Mouse (Mus musculus) kidney, adult 9 months (tissue): ENCODE measurements around the gene Elmo1.
"Not testable (repeated sequence)": the region's sequence is repeated elsewhere in the genome, so short reads cannot be mapped to it uniquely, and the experiment has no call there.

Source experiments
- DNase-seq: peaks from one replicate; pipeline ENCODE4 v3.0.0; 2022

Elmo1 gene

DNA sequence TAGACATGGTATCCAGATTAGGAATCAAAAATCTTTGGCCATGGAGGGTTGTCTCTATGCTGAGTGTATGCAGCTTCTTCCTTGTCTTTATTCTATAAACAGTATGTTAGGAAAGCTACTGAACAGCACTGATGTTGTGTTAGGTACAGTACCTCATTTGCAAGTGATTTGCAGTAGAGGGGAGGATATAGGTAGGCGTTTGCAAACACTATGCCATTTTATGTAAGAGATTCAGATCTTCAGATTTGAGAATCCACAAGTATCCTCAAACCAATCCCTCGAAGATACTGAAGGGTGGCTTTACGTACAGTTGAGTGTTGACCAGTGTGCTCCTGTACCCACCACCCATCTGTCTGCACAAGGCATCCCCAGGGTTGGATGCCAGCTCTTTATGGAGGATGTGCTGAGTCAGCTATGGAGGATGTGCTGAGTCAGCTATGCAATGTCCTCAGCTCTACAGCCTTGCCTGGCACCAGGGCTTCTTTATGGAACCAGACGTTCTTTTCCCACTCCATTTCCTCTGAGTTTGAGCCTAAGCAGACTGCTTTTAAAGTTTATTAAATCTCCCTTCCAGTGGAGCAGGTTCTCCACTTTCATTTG, 465.6 kb downstream of the Elmo1 start:
- DNase-seq, result no peak

DNA sequence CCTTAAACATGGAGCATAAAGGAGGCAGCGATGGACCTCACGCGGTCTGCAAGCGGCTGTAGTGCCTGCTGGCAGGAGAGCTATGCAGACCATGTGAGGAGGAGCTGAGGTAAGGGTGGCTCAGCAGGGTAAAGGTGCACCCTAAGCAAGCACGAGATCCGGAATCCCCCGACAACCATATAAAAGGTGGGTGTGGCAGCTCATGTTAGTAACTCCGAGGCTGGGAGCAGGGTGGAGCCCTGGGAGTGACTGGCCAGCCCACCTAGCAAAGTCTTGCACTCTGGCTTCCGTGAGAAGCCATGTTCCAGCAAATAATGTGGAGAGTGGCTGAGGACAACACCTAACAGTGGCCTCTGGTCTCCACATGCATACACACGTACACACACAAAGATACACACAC, 466.3 kb downstream of the Elmo1 start:
- DNase-seq, result no peak

DNA sequence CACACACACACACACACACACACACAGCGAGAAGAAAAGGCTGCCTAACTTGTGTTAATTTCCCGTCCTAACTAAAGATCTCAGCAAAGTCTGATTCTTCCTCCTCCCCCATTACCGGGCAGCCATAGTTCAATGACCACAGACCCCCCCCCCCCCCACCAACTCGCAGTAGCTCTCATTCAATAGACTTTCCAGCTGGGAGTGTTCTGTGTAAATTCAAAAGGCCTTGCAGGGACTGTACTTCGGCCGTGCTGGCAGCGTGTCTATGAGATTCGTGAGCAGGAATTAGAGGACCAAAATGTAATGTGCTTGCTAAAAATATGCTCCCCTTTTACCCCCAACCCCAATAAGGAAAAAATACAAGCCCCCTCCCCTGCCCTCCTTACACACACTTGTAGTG, 466.8 kb downstream of the Elmo1 start:
- DNase-seq, result no peak

DNA sequence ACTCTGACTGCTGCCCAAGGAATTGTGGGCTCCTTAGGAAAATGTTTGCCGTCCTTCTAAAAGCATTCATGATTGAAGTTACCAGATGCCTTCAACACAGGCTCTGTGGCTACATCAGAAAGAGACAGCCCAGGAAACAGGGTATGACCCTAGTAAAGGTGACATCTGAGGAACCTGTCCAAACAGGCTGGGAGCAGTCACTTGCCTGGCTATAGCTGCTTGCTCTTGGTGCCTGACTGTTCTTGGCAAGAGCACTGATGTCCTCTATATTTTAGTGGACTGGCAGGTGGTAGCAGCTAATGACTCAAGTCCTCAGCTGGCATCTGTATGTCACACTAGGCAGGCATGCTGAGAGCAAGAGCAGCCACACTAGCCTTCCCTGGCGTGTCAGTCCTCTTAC, 468.0 kb downstream of the Elmo1 start:
- no peak for DNase-seq

DNA sequence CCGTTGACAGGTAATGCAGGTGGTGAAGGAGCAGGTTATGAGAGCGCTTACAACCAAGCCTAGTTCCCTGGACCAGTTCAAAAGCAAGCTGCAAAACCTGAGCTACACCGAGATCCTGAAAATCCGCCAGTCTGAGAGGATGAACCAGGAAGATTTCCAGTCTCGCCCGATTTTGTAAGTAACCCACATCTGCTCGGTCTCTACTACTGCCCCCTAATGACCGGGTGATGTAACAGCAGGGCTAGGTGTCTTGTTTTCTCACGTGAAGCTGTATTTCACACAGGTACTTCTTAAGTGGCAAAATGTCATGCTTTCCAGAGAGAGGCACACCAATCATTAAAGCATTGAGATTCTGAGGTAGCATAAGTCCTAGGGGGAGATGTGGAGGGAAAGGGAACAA, 474.0 kb downstream of the Elmo1 start:
- DNase-seq, result no peak

DNA sequence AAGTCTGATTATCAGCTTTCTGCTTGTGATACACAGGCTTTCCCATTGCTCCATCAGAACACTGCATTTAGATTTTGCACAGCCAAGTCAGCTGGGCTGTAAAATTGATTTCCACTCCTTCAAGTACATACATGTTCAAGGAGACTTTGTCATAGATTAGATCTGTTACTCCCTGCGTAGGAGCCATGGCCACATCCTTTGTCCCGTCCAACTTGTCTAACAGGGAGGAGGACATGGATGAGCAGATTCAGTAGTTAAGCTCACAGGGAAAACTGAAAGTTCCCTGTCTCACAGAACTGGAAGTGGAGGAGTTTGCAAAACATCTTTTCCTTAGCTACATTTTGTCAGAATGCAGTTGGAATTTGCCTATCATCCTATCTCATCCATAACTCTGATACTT, 484.8 kb downstream of the Elmo1 start:
- DNase-seq, result no peak

DNA sequence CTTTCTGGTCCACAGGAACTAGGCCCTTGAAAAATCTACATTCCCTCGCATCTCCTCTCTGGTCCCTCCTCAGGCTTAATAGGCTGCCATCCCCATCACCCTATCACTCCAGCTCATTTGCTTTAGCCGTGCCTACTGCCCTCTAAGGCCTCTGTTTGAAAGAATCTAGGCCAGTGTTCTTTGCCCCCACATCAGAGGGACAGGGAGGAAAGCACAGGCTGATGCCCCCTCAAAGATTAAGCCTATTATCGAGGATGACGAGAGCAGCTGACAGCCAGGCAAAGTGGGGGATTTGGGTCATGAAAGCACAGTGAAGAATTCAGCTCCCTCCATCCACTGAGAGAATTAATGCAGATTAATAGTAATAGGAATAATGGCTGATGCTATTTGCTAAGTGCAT, 495.5 kb downstream of the Elmo1 start:
- no peak for DNase-seq

DNA sequence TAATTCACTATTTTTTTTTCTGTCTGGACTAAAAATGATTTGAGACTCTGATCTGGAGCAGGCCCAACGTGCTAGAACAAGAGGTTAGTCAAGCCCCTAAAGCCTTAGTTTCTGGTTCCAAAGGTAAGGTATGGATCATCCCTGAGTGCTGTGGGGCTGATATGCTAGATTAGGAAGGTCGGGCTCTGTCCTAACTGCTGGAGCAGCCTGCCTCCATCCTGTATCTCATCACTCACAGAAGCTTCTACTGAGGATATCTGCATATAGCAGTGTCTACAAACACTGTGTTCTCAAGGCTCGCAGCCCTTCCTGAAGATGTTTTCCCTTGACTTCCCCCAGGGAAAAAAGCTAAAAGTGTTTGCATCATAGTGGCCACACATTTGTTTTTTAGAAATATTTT, 496.1 kb downstream of the Elmo1 start:
- no peak for DNase-seq

DNA sequence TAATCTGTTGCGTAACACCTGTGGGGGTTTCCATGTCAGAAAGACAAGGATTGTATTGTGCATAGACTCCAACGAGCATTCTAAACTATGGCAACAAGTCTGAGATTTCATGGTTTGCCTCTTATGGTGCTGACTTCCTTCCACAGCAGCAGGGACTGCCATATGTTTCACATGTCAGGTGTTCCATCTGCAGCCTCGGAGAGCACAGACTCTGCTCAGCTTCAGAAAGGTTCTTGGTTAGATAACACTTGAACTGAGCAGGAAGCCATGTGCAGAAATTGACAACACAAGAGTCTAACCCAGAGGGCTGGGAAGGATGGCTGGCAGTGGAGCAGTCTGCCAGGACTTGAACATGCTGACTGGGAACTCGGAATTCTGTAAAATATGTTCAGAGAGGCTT, 500.6 kb downstream of the Elmo1 start:
- DNase-seq, result no peak

DNA sequence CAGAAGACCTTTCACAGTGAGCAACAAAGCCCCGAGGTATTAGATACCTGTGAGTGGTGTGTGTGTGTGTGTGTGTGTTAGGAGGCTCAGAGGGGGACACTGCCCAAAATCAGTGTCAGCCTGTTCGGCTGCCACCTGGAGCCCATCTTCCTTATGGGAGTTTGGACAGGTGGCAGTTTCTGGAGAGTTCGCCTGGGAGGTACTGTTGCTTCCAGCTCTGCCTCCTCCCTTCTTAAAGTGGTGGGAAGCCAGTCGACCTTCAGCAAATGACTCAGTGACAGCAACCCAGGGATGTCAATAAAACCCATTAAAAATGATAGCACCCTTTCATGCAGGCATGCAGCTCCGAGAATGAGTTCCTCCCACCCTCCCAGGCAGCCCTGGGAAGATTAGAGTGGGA, 506.9 kb downstream of the Elmo1 start:
- DNase-seq, result no peak

DNA sequence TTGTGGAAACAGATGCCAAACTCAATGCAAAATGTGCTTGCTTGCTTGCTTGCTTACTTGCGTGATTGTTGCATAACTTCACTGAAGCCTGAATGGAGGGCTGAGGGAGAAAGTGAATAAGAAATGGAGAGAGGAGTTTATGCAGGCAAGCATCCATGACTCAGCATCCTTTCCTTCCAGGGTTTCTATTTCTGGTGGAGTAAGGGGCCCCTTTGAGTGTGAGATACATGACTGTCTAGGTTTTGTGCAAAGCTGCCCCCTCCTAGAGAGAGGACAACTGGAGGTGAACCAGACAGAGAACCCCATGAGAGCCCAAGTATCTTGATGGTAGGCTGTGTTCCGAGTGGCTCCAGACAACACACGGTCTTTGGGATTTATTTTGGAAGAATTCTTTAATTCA, 508.2 kb downstream of the Elmo1 start:
- no peak for DNase-seq

DNA sequence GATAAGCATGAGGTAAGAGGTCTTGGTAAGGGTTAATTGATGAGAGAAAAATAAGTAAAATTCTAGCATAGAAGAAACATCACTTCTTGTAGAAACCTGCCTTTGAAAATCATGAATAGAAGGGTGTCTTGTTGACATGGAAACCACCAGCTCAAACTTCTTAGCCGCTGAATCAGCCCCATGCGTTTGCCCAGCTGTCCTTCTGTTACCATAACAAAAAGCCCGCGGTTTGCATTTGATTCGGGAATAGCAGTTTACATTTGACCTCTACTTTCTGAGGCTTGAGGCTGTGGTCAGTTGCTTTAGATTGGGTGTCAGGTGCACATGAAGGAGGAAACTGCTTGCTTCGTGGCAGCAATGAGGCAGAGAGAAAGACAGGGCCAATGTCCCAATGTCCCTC, 509.9 kb downstream of the Elmo1 start:
- DNase-seq, result no peak

DNA sequence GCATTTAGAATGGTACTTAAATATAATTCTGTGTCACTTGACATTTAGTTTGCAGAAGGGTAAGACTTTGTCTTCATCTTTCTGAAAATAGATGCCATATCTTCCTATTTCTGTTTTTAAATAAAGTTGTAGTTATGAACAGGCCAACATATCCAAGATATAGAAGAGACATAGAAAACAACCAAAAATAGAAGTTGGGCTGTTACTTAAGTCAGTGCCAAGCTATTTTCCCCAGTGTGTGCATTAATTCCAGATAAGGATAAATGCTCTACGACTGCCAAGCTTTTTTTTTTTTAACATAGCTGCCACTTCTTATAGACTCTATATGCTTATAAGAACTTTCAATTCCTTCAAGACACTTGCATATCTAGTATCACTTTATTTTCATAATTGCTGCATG, 511.0 kb downstream of the Elmo1 start:
- DNase-seq, result no peak

DNA sequence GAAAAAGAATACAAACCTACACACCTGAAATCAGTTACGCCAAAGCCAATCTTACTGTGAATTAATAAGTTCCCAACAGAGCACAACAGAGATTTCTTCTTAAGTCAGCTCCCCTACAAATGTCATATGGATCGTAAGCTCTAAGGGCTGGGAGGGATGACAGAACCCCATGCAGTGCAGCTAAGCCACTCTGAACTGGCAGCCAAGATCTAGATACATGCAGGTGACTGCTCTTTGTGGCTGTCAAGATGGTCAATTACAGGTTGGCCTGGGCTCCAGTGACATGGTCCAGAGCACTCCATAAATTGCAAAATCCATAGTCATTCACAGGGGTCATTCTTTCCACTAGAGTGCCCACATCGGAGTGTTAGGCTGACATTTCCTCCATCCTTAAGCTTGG, 516.5 kb downstream of the Elmo1 start:
- DNase-seq, result no peak

DNA sequence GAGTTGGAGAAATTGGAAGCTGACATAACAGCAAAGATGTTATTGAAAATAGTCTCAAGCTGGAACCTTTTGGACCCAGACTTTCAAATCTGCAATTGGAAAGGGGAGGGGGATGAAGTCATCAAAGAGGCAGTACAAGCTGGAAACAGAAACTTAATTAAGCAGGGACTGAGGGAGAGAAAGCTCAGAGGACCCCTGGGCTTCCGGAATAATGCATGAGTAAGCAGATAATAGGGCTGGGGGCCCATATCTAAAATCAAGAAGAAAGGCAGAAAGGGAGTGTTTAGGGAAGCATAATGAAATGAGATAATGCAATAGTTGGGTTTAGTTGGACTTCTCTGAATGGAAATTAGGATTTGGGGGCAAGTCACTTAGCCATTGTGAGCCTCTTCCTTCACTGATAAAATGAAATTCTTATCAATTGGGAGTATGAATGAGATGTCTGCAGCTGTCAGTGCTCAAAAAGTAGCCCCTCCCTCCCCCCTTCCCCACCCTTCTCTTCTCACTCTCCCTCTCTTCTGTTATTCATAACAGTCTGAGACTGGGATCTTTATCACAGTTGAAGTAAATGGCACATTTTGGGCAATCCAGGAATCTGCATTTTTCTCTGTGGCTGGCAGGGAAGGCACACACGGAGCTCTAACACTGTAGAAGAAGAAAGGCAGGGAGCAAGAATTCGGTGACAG, 518.8 kb downstream of the Elmo1 start:
- DNase-seq, result no peak

DNA sequence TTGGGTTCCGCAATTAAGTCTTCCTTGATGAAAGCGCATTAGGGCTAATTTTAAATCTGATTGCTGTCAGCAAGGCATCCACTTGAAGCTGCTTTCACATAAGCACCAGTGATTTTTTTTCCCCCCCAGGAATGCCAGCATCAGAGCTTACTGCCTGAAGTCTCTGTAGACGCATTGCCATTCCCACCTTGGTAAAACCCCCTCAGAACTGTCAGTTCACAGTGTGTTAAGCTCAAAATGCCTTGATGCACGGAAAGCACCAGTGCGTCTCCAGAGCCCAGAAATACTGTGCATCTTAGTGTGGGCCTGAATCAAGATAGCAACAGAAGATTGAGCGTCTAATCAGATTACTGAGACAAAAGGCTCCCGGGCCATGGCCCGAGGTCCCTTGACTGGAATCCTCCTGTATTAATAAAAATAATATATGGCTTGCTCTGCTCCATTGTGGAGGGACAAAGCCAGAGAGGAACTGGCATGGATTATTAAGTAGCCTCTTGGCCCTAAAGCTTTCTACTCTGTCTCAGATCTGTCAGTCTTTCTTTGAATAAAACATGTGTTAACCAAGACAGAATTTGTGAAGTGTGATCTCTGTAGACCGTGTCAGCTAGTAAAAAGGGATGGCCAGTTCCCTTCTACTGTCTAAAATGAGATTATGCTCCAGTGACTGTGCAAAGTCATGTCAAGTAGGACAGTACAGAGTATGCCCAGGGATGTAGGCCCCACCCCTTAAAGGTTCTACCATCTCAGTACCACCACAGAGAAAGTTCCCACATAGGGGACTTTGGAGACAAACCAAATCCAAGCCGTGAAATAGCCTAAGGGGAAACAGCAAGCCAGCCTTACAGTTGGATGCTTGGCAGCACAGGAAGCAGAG, 525.4 kb downstream of the Elmo1 start:
- DNase-seq, result no peak

DNA sequence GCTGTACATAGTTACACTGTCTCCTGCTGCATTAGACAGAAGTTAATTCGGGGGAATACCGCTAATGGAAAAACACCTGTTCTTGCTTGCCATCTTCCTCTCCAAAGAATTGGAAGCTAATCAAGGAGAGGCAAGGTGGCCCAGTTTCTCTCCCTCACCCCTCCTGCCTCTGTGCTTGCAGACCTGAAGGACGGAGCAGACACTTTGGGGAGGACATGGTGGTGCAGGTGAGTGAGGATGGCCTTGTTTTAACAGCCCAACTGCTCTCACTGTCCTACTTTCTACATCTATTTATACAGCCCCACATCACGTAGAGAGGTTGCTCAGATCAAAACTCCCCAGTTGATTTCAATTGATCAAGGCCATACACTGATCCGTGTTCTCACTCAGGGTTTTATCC, 529.5 kb downstream of the Elmo1 start:
- DNase-seq, result no peak

DNA sequence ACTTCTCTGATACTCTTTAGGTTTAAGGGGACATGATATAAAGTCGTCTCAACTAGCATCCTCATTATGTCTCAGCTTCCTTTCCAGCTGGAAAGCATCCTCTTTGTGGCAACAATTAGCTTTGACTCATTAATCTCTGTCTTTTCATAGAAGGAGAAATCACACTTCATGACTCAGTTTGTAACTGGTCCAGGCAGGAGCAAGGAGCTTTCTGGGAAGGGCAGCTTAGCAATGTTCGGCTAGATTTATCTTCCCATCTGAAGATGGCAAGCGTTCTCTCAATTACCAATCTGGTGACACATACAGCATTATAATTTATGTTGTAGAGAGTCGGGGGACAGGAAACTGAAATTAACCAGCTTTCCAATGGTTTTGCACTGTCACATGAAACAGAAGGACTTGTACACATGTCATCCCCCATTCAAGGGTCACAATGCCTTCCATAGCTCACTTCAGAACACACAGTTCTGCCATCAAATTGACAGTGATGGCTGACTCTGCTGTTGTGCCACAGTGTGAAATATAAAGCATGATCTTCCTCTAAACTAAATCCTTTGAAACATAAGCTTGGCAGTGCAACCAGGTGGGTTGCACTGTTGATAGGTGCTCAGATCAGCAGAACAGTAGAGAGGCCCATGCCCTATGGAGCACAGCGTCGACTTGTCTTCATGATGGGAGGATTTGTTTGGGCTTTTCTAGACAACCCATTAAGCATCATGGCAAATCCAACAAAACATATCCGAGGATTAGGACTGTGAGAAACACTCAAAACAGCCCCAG, 532.9 kb downstream of the Elmo1 start:
- no peak for DNase-seq

DNA sequence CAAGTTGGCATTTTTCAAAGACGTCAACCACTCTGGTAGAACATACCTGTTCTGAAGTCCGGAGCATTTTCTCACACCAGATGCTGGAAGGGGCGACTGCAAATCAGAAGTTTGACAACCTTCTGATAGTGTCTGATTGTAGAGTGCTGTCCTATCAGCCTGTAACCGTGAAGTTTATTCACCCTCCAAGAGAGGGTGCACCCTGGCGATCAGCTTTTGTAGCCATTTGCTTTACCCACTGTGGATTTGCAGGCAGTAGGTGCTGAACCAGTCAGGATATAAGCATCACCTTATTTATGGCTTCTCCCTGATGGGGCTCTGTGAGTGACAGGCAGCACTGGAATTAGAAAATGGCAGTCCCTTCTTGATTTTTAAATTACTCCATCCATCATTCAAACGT, 537.4 kb downstream of the Elmo1 start:
- no peak for DNase-seq

DNA sequence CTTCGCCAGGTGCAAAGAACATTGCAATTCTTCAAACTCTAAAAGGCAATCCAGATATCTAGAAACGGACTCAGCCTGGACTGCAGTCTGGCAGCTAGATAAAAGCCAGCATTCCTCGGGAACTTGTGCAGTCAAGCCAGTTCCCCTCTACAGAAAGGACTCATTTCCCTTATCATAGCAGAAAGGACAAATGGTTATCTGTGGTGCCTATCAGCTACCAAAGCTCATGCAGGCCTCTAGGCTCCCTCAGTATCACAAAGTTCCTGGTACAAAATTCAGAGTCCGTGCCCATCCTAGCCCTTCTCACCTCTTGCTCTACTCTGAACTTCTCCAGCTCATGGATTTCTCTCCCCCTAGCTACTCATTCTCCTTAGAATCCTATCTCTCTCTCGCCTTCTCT, 542.1 kb downstream of the Elmo1 start:
- no peak for DNase-seq

DNA sequence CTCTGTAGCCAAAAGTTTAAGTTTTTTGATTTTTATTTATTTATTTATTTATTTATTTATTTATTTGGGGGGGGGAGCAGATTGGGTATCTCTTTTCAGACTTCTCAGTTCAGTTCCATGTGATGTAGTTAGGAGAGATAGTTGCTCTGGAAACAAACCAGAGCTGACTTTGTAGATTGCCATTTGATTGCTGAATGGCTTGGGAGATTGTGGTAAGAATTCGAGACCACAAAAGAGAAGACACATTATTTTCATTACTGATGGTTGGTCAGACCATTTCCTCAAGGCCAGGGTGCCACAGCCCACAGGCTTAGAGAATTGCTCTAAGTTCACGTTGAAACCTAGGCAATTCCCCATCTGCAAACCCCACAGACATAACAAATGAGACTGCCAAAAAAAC, 544.3 kb downstream of the Elmo1 start:
- DNase-seq, result not testable (repeated sequence)

DNA sequence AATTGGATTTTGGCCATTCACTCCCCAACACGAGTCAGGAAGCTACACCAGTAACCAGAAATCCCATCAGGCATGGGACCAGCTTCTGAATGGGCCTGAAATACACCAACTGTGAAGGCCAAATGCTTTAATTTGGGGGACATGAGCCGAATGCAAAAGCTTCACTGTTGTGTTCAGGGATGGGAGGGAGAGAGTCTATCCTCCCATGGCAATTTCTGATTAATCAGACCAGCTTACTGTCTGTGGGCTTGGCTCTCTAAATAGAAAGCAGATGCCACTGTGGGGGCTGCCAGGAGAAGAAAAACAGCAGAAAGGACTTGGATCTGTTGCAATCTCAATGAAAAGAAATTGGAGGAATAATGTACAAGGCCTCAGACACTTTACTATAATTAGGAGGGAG, 545.2 kb downstream of the Elmo1 start:
- DNase-seq, result no peak
